Mouse (Mus musculus) ES-E14 (cell line): ENCODE data around the gene Msl1. TPM values are rescaled to one million over a fixed set of nuclear protein-coding genes. Genes with fewer than 3 reads are reported as not detected.
A peak's percentile ranks its signal among the peaks of the same experiment; 100 is the strongest.

Experiments used
- DNase-seq: peaks from one replicate; pipeline ENCODE4 v3.0.0-alpha.2; 2013; ENCODE audit warnings: low read depth, low spot score
- H3K27ac ChIP-seq: 2 replicates; pipeline ENCODE4 v1.5.1; 2012; ENCODE audit warnings: low read depth, mild to moderate bottlenecking, low read length, moderate library complexity, mixed read lengths; ENCODE audit not compliant: poor library complexity, insufficient read depth, severe bottlenecking
- H3K36me3 ChIP-seq: 2 replicates; pipeline ENCODE4 v1.6.1; 2012; ENCODE audit warnings: mild to moderate bottlenecking, low read length, moderate library complexity, mixed read lengths; ENCODE audit not compliant: control insufficient read depth, poor library complexity, insufficient read depth, severe bottlenecking
- H3K4me1 ChIP-seq, 2 experiments: fragments of 150-350 bp in 1 of 2; sonication (generic) in 1 of 2; 2 replicates each; pipeline ENCODE4 v1.6.1; 2012; ENCODE audit warnings: low read length in 2 of 2, mild to moderate bottlenecking in 1 of 2, mixed read lengths in 1 of 2; ENCODE audit not compliant: control insufficient read depth in 2 of 2, insufficient read depth in 2 of 2, poor library complexity in 1 of 2
- H3K4me3 ChIP-seq, 2 experiments: fragments of 150-350 bp in 1 of 2; sonication (generic) in 1 of 2; 2 replicates each; pipeline ENCODE4 v1.5.1; 2012; ENCODE audit warnings: low read length in 2 of 2, low read depth in 1 of 2, mild to moderate bottlenecking in 1 of 2, mixed read lengths in 1 of 2; ENCODE audit not compliant: insufficient read depth in 1 of 2, poor library complexity in 1 of 2, severe bottlenecking in 1 of 2
- H3K9ac ChIP-seq: 2 replicates; pipeline ENCODE4 v1.6.1; 2012; ENCODE audit warnings: low read depth, mild to moderate bottlenecking, low read length, mixed read lengths; ENCODE audit not compliant: poor library complexity, insufficient read depth, severe bottlenecking
- H3K9me3 ChIP-seq: fragments of 150-350 bp; sonication (generic); 2 replicates; pipeline ENCODE4 v1.6.1; 2012; ENCODE audit warnings: low read depth, mild to moderate bottlenecking, low read length; ENCODE audit not compliant: control insufficient read depth, insufficient read depth
- CHD2 ChIP-seq: IDR thresholded peaks from 2 replicates; pipeline ENCODE4 v1.6.1; 2014; ENCODE audit warnings: mild to moderate bottlenecking, low read depth, low read length, inconsistent platforms
- HCFC1 ChIP-seq: IDR thresholded peaks from 2 replicates; pipeline ENCODE4 v1.6.1; 2012; ENCODE audit warnings: low read length, inconsistent platforms, borderline replicate concordance; ENCODE audit not compliant: insufficient read depth
- MAFK ChIP-seq: IDR thresholded peaks from 2 replicates; pipeline ENCODE4 v1.6.1; 2014; ENCODE audit warnings: mild to moderate bottlenecking, low read depth, low read length, inconsistent platforms; ENCODE audit not compliant: insufficient read depth
- ZC3H11A ChIP-seq: IDR thresholded peaks from 2 replicates; pipeline ENCODE4 v1.6.1; 2012; ENCODE audit warnings: low read depth, mild to moderate bottlenecking, inconsistent platforms, low read length, borderline replicate concordance
- ZNF384 ChIP-seq: IDR thresholded peaks from 2 replicates; pipeline ENCODE4 v1.6.1; 2012; ENCODE audit warnings: low read depth, low read length, inconsistent platforms
- in situ Hi-C, 2 experiments: fragments of 600-800 bp; cut with MboI; formaldehyde crosslinking; loops; one replicate each; pipeline ENCODE4 v1.15.1; 2025; ENCODE audit warnings: low sequenced_read_pairs in 2 of 2, inconsistent platforms in 1 of 2; ENCODE audit not compliant: unreplicated experiment in 2 of 2
- total RNA-seq: library from RNA; depleted of rRNA; stranded (reverse); fragments of 300-350 nt; gene quantifications from 2 replicates; pipeline ENCODE4 v1.2.3, GENCODE M21; 2012

The Msl1 gene
- total RNA-seq, 1 experiment: 27.1 TPM

GRCm38 (mm10) chr11:98829875-98830274, 34.6 kb downstream of the Msl1 start:
- peaks cover 3 to 6% of the 10 kb centered on the region in 2 experiments; a peak in 2 of 4 replicates for H3K4me1 ChIP-seq

DNA sequence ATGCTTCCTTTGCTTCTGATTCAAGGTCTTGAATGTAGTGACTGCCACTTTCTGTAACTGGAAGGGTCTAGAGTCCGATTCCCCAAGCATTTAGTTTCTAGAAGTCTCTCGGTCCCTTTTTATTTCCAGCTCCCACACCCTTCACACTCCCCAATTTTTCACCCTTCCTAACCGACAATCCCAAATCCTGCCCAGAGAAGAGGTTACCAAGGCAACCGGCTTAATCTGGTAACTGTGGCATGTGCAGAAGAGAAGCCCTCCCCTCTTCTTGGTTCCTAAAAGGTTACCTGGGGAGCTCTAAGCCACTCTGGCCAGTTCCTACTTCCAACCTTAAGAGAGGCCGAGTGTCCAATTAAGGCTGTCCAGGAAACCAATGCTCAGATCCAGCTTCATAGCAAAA, 40.0 kb downstream of the Msl1 start:
- H3K4me3 ChIP-seq: no peak overlapping the region
- in situ Hi-C loops: no loop called here

More at GRCm38 (mm10) chr11:98829875-98830274, 34.6 kb downstream of the Msl1 start:
- Histone ChIP-seq H3K4me3 (no peak overlapping the region), H3K9ac (no peak overlapping the region), H3K36me3 (peaks cover 33% of the 10 kb centered on the region), H3K9me3 (no peaks in the 10 kb centered on the region), H3K27ac (no peak overlapping the region)
- no peak for DNase-seq
- in situ Hi-C loops: no loop called here
- no peak for TF ChIP-seq ZC3H11A
- TF ChIP-seq MAFK: no peak
- TF ChIP-seq CHD2: no peak
- no peak for TF ChIP-seq HCFC1
- TF ChIP-seq ZNF384: no peak

DNA sequence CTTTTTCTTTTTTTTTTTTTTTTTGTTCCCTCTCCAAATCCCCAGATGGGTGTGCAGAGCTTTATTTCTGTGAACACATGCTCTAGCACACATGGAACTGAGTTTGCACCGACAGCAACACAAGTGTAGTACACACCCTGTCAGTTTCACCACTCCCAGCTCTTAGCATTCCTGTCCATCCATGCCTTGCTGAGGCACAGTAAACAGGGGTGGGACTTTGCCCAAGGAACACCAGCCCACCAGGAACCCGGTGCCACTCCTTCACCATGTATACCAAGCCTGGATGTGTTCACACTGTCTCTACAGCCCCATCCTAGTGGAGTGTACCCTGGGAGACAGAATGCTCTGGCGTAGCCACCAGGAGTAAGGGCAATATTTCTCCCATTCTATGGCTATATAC, 40.4 kb downstream of the Msl1 start:
- TF ChIP-seq CHD2 (no peak), ZNF384 (no peak), ZC3H11A (no peak), MAFK (no peak), HCFC1 (no peak)
- no peak for DNase-seq
- peaks cover 7 to 21% of the 10 kb centered on the region in 2 experiments; a peak in 3 of 4 replicates for H3K4me1 ChIP-seq
- H3K36me3 ChIP-seq: peaks cover 11% of the 10 kb centered on the region
- in situ Hi-C loops: no loop called here
- peak overlapping the region in 1 of 2 experiments; percentile 98; a peak in 1 of 4 replicates for H3K4me3 ChIP-seq
- H3K9me3 ChIP-seq: no peaks in the 10 kb centered on the region
- no peak overlapping the region for H3K9ac ChIP-seq
- no peak overlapping the region for H3K27ac ChIP-seq

More for the DNA sequence above, 40.0 kb downstream of the Msl1 start:
- Histone ChIP-seq H3K36me3 (peaks cover 11% of the 10 kb centered on the region), H3K4me1 (peaks cover 7 to 21% of the 10 kb centered on the region in 2 experiments; a peak in 3 of 4 replicates), H3K9me3 (no peaks in the 10 kb centered on the region), H3K27ac (no peak overlapping the region), H3K9ac (no peak overlapping the region)
- no peak for DNase-seq
- no peak for TF ChIP-seq HCFC1
- no peak for TF ChIP-seq ZC3H11A
- no peak for TF ChIP-seq CHD2
- no peak for TF ChIP-seq ZNF384
- no peak for TF ChIP-seq MAFK

GRCm38 (mm10) chr11:98836128-98836527, 40.8 kb downstream of the Msl1 start:
- H3K27ac ChIP-seq: no peak overlapping the region
- no peaks in the 10 kb centered on the region for H3K9me3 ChIP-seq
- TF ChIP-seq ZC3H11A (no peak), ZNF384 (no peak), CHD2 (no peak), HCFC1 (no peak), MAFK (no peak)
- peaks cover 7 to 21% of the 10 kb centered on the region in 2 experiments; a peak in 3 of 4 replicates for H3K4me1 ChIP-seq
- DNase-seq: no peak
- H3K9ac ChIP-seq: no peak overlapping the region
- in situ Hi-C loops: no loop called here
- peak overlapping the region; percentile 87 to 98; a peak in 3 of 4 replicates for H3K4me3 ChIP-seq
- H3K36me3 ChIP-seq: peaks cover 11% of the 10 kb centered on the region
